Mouse (Mus musculus) embryonic facial prominence, embryonic 11.5 days (tissue): Measurements from ENCODE around the gene Dnaja4. TPM values are rescaled to one million over a fixed set of nuclear protein-coding genes. Genes with fewer than 3 reads are reported as not detected.
"Not testable (repeated sequence)": the region's sequence is repeated elsewhere in the genome, so short reads cannot be mapped to it uniquely, and the experiment has no call there.

Experiments used
- ATAC-seq: fragments of 200-750 bp; cut with Nextera tagmentation; replicated peaks from 2 replicates; pipeline ENCODE4 v1.8.0; 2017; ENCODE audit warnings: low read depth; ENCODE audit not compliant: insufficient number of reproducible peaks, low FRiP score, low TSS enrichment
- DNase-seq: peaks from one replicate; pipeline ENCODE4 v3.0.0-alpha.2; 2015; ENCODE audit warnings: low spot score
- H3K27ac ChIP-seq: fragments of 300-500 bp; sonication (generic); replicated peaks from 2 replicates; pipeline ENCODE4 v1.5.1; 2014; ENCODE audit warnings: mild to moderate bottlenecking, low read depth, low read length, control low read depth
- H3K27me3 ChIP-seq: fragments of 300-500 bp; sonication (generic); 2 replicates; pipeline ENCODE4 v1.6.1; 2014; ENCODE audit warnings: mild to moderate bottlenecking, low read length, moderate library complexity, mixed read lengths; ENCODE audit not compliant: control insufficient read depth, insufficient read depth
- H3K36me3 ChIP-seq: fragments of 300-500 bp; sonication (generic); replicated peaks from 2 replicates; pipeline ENCODE4 v1.6.1; 2014; ENCODE audit warnings: low read depth, mild to moderate bottlenecking, low read length, moderate library complexity, mixed read lengths; ENCODE audit not compliant: control insufficient read depth, insufficient read depth
- H3K4me1 ChIP-seq: fragments of 300-500 bp; sonication (generic); 2 replicates; pipeline ENCODE4 v1.6.1; 2014; ENCODE audit warnings: low read length, mixed read lengths; ENCODE audit not compliant: control insufficient read depth, insufficient read depth
- H3K4me2 ChIP-seq: fragments of 300-500 bp; sonication (generic); 2 replicates; pipeline ENCODE4 v1.6.1; 2014; ENCODE audit warnings: low read depth, mild to moderate bottlenecking, control low read depth, low read length, moderate library complexity
- H3K4me3 ChIP-seq: fragments of 300-500 bp; sonication (generic); 2 replicates; pipeline ENCODE4 v1.5.1; 2014; ENCODE audit warnings: low read depth, low read length, control low read depth
- H3K9ac ChIP-seq: fragments of 300-500 bp; sonication (generic); replicated peaks from 2 replicates; pipeline ENCODE4 v1.6.1; 2014; ENCODE audit warnings: mild to moderate bottlenecking, control low read depth, low read length
- H3K9me3 ChIP-seq: fragments of 300-500 bp; sonication (generic); replicated peaks from 2 replicates; pipeline ENCODE4 v1.6.1; 2016; ENCODE audit warnings: mild to moderate bottlenecking, low read length, inconsistent platforms, mixed read lengths; ENCODE audit not compliant: control insufficient read depth
- WGBS: fragments of 180-500 bp; shearing (Covaris S2); extraction: QIAGEN DNeasy Blood & Tissue Kit; methylation state at CpG from one replicate; pipeline ENCODE4 v1.1.7; 2014; 5-methylcytosine and 5-hydroxymethylcytosine counted together
- polyA plus RNA-seq: library from polyadenylated mRNA; unstranded; fragments of >200 nt; fragmentation: Nextera tagmentation; extraction: Ambion mirVana; gene quantifications from 2 replicates; pipeline ENCODE4 v1.2.1, GENCODE M21; 2014

Dnaja4 gene
- polyA plus RNA-seq, 1 experiment from 2014 or later = 4.7 TPM

- no peak overlapping the region for H3K27ac ChIP-seq
- H3K4me1 ChIP-seq = no peaks in the 10 kb centered on the region
- no peaks in the 10 kb centered on the region for H3K9me3 ChIP-seq
- ATAC-seq (no peak), DNase-seq (no peak)
- H3K36me3 ChIP-seq = no peaks in the 10 kb centered on the region
- 66% methylated on average over 14 of the region's 14 CpGs for WGBS
- no peak overlapping the region for H3K9ac ChIP-seq
- H3K4me2 ChIP-seq = no peak overlapping the region
- no peak overlapping the region for H3K4me3 ChIP-seq
- H3K27me3 ChIP-seq = no peaks in the 10 kb centered on the region
Observed at GRCm38 (mm10) chr9:54687246-54688236, 11.1 kb upstream of the Dnaja4 start.

- WGBS = 72% methylated on average over 8 of the region's 8 CpGs
- Histone ChIP-seq H3K27ac (no peak overlapping the region), H3K4me3 (no peak overlapping the region), H3K4me1 (no peaks in the 10 kb centered on the region), H3K4me2 (no peak overlapping the region), H3K36me3 (no peaks in the 10 kb centered on the region), H3K9ac (no peak overlapping the region), H3K27me3 (no peaks in the 10 kb centered on the region), H3K9me3 (no peaks in the 10 kb centered on the region)
- DNase-seq (no peak), ATAC-seq (no peak)
Observed at GRCm38 (mm10) chr9:54689446-54689845, 9.2 kb upstream of the Dnaja4 start.

GRCm38 (mm10) chr9:54690697-54691096, 8.0 kb upstream of the Dnaja4 start:
- not testable (repeated sequence) for ATAC-seq

GRCm38 (mm10) chr9:54691241-54691805, 7.3 kb upstream of the Dnaja4 start:
- WGBS = 4% methylated on average over 31 of the region's 31 CpGs
- not testable (repeated sequence) for H3K9me3 ChIP-seq, H3K27me3 ChIP-seq, H3K4me1 ChIP-seq, H3K27ac ChIP-seq, H3K36me3 ChIP-seq, ATAC-seq
- peak overlapping the region; percentile 34 for H3K9ac ChIP-seq
- H3K4me2 ChIP-seq = peak overlapping the region; percentile 50
- DNase-seq = peak; percentile 45
- H3K4me3 ChIP-seq = peak overlapping the region; percentile 25

More at GRCm38 (mm10) chr9:54690697-54691096, 8.0 kb upstream of the Dnaja4 start:
- not testable (repeated sequence) for H3K9ac ChIP-seq, H3K36me3 ChIP-seq, H3K27ac ChIP-seq, H3K4me1 ChIP-seq, H3K9me3 ChIP-seq, H3K4me3 ChIP-seq, H3K27me3 ChIP-seq, DNase-seq, H3K4me2 ChIP-seq
- WGBS = 50% methylated on average over 2 of the region's 2 CpGs

- H3K9ac ChIP-seq = peak overlapping the region; percentile 71
- peak overlapping the region; percentile 59 for H3K4me3 ChIP-seq
- H3K9me3 ChIP-seq = no peaks in the 10 kb centered on the region
- no peak overlapping the region for H3K27ac ChIP-seq
- peak overlapping the region; percentile 93 for H3K4me2 ChIP-seq
- WGBS = 7% methylated on average over 26 of the region's 27 CpGs
- H3K4me1 ChIP-seq = peaks cover 3% of the 10 kb centered on the region
- peaks cover 8% of the 10 kb centered on the region for H3K27me3 ChIP-seq
- H3K36me3 ChIP-seq = no peaks in the 10 kb centered on the region
- DNase-seq = no peak
- peak; percentile 48; the same call in 1 of the 2 replicates for ATAC-seq
Observed at GRCm38 (mm10) chr9:54699087-54699344, 343 bp downstream of the Dnaja4 start.

GRCm38 (mm10) chr9:54699345-54700173, 886 bp downstream of the Dnaja4 start:
- Histone ChIP-seq H3K9ac (peak overlapping the region; percentile 71), H3K4me1 (peaks cover 3% of the 10 kb centered on the region), H3K27me3 (peaks cover 8% of the 10 kb centered on the region), H3K4me2 (peak overlapping the region; percentile 93), H3K9me3 (no peaks in the 10 kb centered on the region), H3K27ac (no peak overlapping the region), H3K36me3 (no peaks in the 10 kb centered on the region), H3K4me3 (peak overlapping the region; percentile 59)
- DNase-seq (peak; percentile 66), ATAC-seq (peak; percentile 72)
- WGBS = under 1% methylated on average over 84 of the region's 92 CpGs

- peaks cover 8% of the 10 kb centered on the region for H3K27me3 ChIP-seq
- no peak for ATAC-seq
- H3K27ac ChIP-seq = no peak overlapping the region
Observed at GRCm38 (mm10) chr9:54700174-54700475, 1.5 kb downstream of the Dnaja4 start.

More at GRCm38 (mm10) chr9:54700174-54700475, 1.5 kb downstream of the Dnaja4 start:
- no peak for DNase-seq
- H3K4me3 ChIP-seq = peak overlapping the region; percentile 59
- WGBS = 23% methylated on average over 9 of the region's 9 CpGs
- no peaks in the 10 kb centered on the region for H3K36me3 ChIP-seq
- H3K4me1 ChIP-seq = peaks cover 3% of the 10 kb centered on the region
- H3K9ac ChIP-seq = peak overlapping the region; percentile 71
- H3K4me2 ChIP-seq = peak overlapping the region; percentile 93
- no peaks in the 10 kb centered on the region for H3K9me3 ChIP-seq
